Mouse (Mus musculus): ENCODE measurements around the gene Apol11a. TPM values are rescaled to one million over a fixed set of nuclear protein-coding genes. Genes with fewer than 3 reads are reported as not detected.
"Not testable (repeated sequence)": the region's sequence is repeated elsewhere in the genome, so short reads cannot be mapped to it uniquely, and the experiment has no call there.

Apol11a gene
- polyA plus RNA-seq, 1 experiment from 2014 or later: not detected

- no peak within 1 kb of the TSS for H3K9ac ChIP-seq (replicated peaks; ENCODE audit: low read length)
- DNase-seq (ENCODE audit: low spot score): no peak
- H3K4me1 ChIP-seq (ENCODE audit: control insufficient read depth, insufficient read depth, low read length): no peaks in the 10 kb centered on the region
- H3K36me3 ChIP-seq (replicated peaks; ENCODE audit: control insufficient read depth, insufficient read depth, low read depth, low read length): no peaks in the 10 kb centered on the region
- no peak within 1 kb of the TSS for H3K4me2 ChIP-seq (ENCODE audit: low read depth, low read length)
- H3K27ac ChIP-seq (replicated peaks; ENCODE audit: low read depth, low read length): no peak within 1 kb of the TSS
- no peak for ATAC-seq (replicated peaks; ENCODE audit: insufficient number of reproducible peaks, low FRiP score, low TSS enrichment, low read depth)
- H3K27me3 ChIP-seq (ENCODE audit: control insufficient read depth, insufficient read depth, low read length): no peaks in the 10 kb centered on the region
- H3K4me3 ChIP-seq (ENCODE audit: low read depth, low read length): no peak within 1 kb of the TSS
- H3K9me3 ChIP-seq (replicated peaks; ENCODE audit: control insufficient read depth, low read length): no peaks in the 10 kb centered on the region
Observed at GRCm38 (mm10) chr15:77533216-77533615, 25.1 kb downstream of the Apol11a start, which contains the start of gene Apol7c. Apol7c (minus strand) TSS chr15:77533316.

- H3K9ac ChIP-seq (replicated peaks; ENCODE audit: low read length); H3K4me3 ChIP-seq (ENCODE audit: low read depth, low read length); H3K9me3 ChIP-seq (replicated peaks; ENCODE audit: control insufficient read depth, low read length); H3K27ac ChIP-seq (replicated peaks; ENCODE audit: low read depth, low read length); H3K4me1 ChIP-seq (ENCODE audit: control insufficient read depth, insufficient read depth, low read length); H3K4me2 ChIP-seq (ENCODE audit: low read depth, low read length); H3K27me3 ChIP-seq (ENCODE audit: control insufficient read depth, insufficient read depth, low read length); ATAC-seq (replicated peaks; ENCODE audit: insufficient number of reproducible peaks, low FRiP score, low TSS enrichment, low read depth); H3K36me3 ChIP-seq (replicated peaks; ENCODE audit: control insufficient read depth, insufficient read depth, low read depth, low read length); DNase-seq (ENCODE audit: low spot score): not testable (repeated sequence)
- WGBS: 49% methylated on average over 1 of the region's 1 CpGs
Observed at GRCm38 (mm10) chr15:77539221-77539620, 31.1 kb downstream of the Apol11a start.

GRCm38 (mm10) chr15:77561792-77562191 lies 53.7 kb downstream of the Apol11a start, which contains the start of gene 1700025B11Rik:
1700025B11Rik (minus strand) TSS chr15:77561892.
- no peaks in the 10 kb centered on the region for H3K36me3 ChIP-seq (replicated peaks; ENCODE audit: control insufficient read depth, insufficient read depth, low read depth, low read length)
- no peaks in the 10 kb centered on the region for H3K9me3 ChIP-seq (replicated peaks; ENCODE audit: control insufficient read depth, low read length)
- H3K4me1 ChIP-seq (ENCODE audit: control insufficient read depth, insufficient read depth, low read length): no peaks in the 10 kb centered on the region
- H3K4me2 ChIP-seq (ENCODE audit: low read depth, low read length): no peak within 1 kb of the TSS
- DNase-seq (ENCODE audit: low spot score): no peak
- no peak within 1 kb of the TSS for H3K9ac ChIP-seq (replicated peaks; ENCODE audit: low read length)
- no peak within 1 kb of the TSS for H3K4me3 ChIP-seq (ENCODE audit: low read depth, low read length)
- no peaks in the 10 kb centered on the region for H3K27me3 ChIP-seq (ENCODE audit: control insufficient read depth, insufficient read depth, low read length)
- no peak within 1 kb of the TSS for H3K27ac ChIP-seq (replicated peaks; ENCODE audit: low read depth, low read length)
- ATAC-seq (replicated peaks; ENCODE audit: insufficient number of reproducible peaks, low FRiP score, low TSS enrichment, low read depth): no peak

- Histone ChIP-seq H3K4me2 (ENCODE audit: low read depth, low read length) (no peak overlapping the region), H3K4me1 (ENCODE audit: control insufficient read depth, insufficient read depth, low read length) (no peaks in the 10 kb centered on the region)
- ATAC-seq (replicated peaks; ENCODE audit: insufficient number of reproducible peaks, low FRiP score, low TSS enrichment, low read depth): no peak
Observed at GRCm38 (mm10) chr15:77563219-77563618, 55.1 kb downstream of the Apol11a start.

More at GRCm38 (mm10) chr15:77563219-77563618, 55.1 kb downstream of the Apol11a start:
- Histone ChIP-seq H3K36me3 (replicated peaks; ENCODE audit: control insufficient read depth, insufficient read depth, low read depth, low read length) (no peaks in the 10 kb centered on the region), H3K27ac (replicated peaks; ENCODE audit: low read depth, low read length) (no peak overlapping the region), H3K27me3 (ENCODE audit: control insufficient read depth, insufficient read depth, low read length) (no peaks in the 10 kb centered on the region), H3K9me3 (replicated peaks; ENCODE audit: control insufficient read depth, low read length) (no peaks in the 10 kb centered on the region), H3K4me3 (ENCODE audit: low read depth, low read length) (no peak overlapping the region), H3K9ac (replicated peaks; ENCODE audit: low read length) (no peak overlapping the region)
- DNase-seq (ENCODE audit: low spot score): no peak

Other genes starting within 250 kb of the Apol11a start
- 81.9 and 85.1 TPM in 2 replicates for gene Rbfox2, start 201.3 kb upstream of the Apol11a start, polyA plus RNA-seq (2014; fragmentation: Nextera tagmentation; extraction: Ambion mirVana)
- gene Apol7a, start 109.2 kb upstream of the Apol11a start, polyA plus RNA-seq (2014; fragmentation: Nextera tagmentation; extraction: Ambion mirVana): not detected in 2 replicates
- not detected in 2 replicates for gene Apol9a, start 97.1 kb upstream of the Apol11a start, polyA plus RNA-seq (2014; fragmentation: Nextera tagmentation; extraction: Ambion mirVana)
- gene Apol7b, start 60.8 kb upstream of the Apol11a start, polyA plus RNA-seq (2014; fragmentation: Nextera tagmentation; extraction: Ambion mirVana): not detected in 2 replicates
- not detected in 2 replicates for gene Apol10a, start 31.2 kb upstream of the Apol11a start, polyA plus RNA-seq (2014; fragmentation: Nextera tagmentation; extraction: Ambion mirVana)
- gene Apol7c, start 25.0 kb downstream of the Apol11a start, polyA plus RNA-seq (2014; fragmentation: Nextera tagmentation; extraction: Ambion mirVana): not detected in 2 replicates
- gene 1700025B11Rik, start 53.6 kb downstream of the Apol11a start, polyA plus RNA-seq (2014; fragmentation: Nextera tagmentation; extraction: Ambion mirVana): not detected in 2 replicates
- not detected in 2 replicates for gene Apol10b, start 87.9 kb downstream of the Apol11a start, polyA plus RNA-seq (2014; fragmentation: Nextera tagmentation; extraction: Ambion mirVana)
- gene Gm36245, start 91.0 kb downstream of the Apol11a start, polyA plus RNA-seq (2014; fragmentation: Nextera tagmentation; extraction: Ambion mirVana): not detected in 2 replicates
- not detected in 2 replicates for gene Apol11b, start 135.0 kb downstream of the Apol11a start, polyA plus RNA-seq (2014; fragmentation: Nextera tagmentation; extraction: Ambion mirVana)
- gene Apol7e, start 190.6 kb downstream of the Apol11a start, polyA plus RNA-seq (2014; fragmentation: Nextera tagmentation; extraction: Ambion mirVana): not detected in 2 replicates
- gene Apol9b, start 220.8 kb downstream of the Apol11a start, polyA plus RNA-seq (2014; fragmentation: Nextera tagmentation; extraction: Ambion mirVana): not detected in 2 replicates
- gene Apol8, start 248.7 kb downstream of the Apol11a start, polyA plus RNA-seq (2014; fragmentation: Nextera tagmentation; extraction: Ambion mirVana): 0.29 TPM in 1 of 2 replicates, not detected in the other